Mouse (Mus musculus): Measurements from ENCODE around the gene Kif6.

Gene Kif6

GRCm38 (mm10) chr17:49935602-49936205 lies 320.8 kb downstream of the Kif6 start:
- peak; percentile 75 for DNase-seq

DNA sequence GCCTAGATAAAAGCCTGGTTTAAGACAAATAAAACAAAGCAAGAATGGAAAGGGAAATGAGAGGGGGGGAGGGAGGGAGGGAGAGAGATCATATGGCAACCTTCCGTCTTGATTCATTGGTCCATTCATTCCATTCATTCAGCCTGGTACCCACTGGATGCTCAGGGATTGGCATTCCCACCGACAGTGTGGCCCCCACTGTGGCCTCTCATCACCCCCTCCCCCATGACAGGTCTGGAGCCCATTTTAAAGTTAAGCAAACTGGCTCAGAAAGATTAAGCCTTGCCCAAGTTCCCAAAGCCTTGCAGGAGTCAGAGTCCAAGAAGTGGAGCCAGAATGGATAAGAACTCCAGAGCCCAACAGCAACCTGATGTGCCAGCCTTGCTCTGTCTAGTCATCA lies 321.3 kb downstream of the Kif6 start:
- no peak for DNase-seq

GRCm38 (mm10) chr17:49939146-49939545 lies 324.2 kb downstream of the Kif6 start:
- no peak for DNase-seq

DNA sequence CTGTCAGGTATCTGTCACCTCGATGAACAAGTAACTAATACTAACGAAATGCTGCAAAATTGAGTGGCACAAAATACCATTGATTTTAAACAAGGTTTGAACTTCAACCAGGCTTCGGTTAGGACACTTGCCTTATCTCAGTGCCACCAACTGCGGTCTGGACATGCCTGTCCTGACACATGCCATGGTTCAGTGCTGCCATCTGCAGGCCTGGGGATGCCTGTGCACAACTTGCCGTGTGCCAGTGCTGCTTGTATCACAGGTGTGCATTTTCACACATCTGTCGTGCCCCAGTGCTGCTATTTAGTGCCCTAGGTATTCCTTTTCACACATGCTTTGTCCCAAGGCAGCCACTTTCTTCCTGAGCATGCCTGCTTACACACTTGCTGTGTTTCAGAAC lies 327.7 kb downstream of the Kif6 start:
- DNase-seq, result peak; percentile 25

- peak; percentile 72 for DNase-seq
Measured at GRCm38 (mm10) chr17:49951491-49951855, 336.5 kb downstream of the Kif6 start.

- DNase-seq, result peak; percentile 6
Measured at GRCm38 (mm10) chr17:49951856-49952607, 337.1 kb downstream of the Kif6 start.

DNA sequence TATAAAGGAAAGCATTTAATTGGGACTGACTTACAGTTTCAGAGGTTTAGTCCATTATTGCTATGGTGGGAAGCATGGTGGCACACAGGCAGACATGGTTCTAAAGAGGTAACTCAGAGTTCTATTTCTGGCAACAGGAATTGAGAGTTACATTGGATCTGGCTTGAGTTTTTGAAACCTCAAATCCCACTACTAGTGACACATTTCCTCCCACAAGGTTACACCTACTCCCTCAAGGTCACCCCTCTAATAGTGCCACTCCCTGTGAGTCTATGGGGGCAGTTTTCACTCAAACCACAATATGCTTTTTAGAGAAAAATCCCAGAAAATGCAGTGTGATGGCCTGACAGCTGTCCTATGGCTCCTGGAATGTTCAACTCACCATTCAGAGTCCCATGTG lies 344.1 kb downstream of the Kif6 start:
- no peak for DNase-seq

Data from kidney, adult 18-20 months (tissue).